In genomic region chr17:87823031-87823430, GRCm38 (mm10) we compare ENCODE assay signal across 25 mouse cellular contexts. TPM values are rescaled to one million over a fixed set of nuclear protein-coding genes. Genes with fewer than 3 reads are reported as not detected.
DNase-seq lines count a peak whose midpoint lies in the region.
"Had no signal": no experiment of that assay in that cellular context is flagged by ENCODE, and none has a peak within 500 bp of the region (broad histone marks: within the 10 kb centered on the region; RNA-seq: fewer than 3 reads in every experiment).

No protein-coding gene starts in this region.

- no peaks in the 10 kb centered on the region for H3K36me3 ChIP-seq in heart, embryonic 10.5 days
- H3K36me3 ChIP-seq: embryonic facial prominence, embryonic 13.5 days; embryonic facial prominence, embryonic 15.5 days; forebrain, embryonic 10.5 days; forebrain, embryonic 12.5 days had no signal

- H3K9me3 ChIP-seq in heart, embryonic 10.5 days, result peaks cover 7% of the 10 kb centered on the region
- H3K9me3 ChIP-seq: embryonic facial prominence, embryonic 15.5 days had no signal

- no peak overlapping the region for H3K27ac ChIP-seq in heart, embryonic 10.5 days
- H3K27ac ChIP-seq: embryonic facial prominence, embryonic 13.5 days; embryonic facial prominence, embryonic 15.5 days; forebrain, embryonic 10.5 days; forebrain, embryonic 12.5 days had no signal

- DNase-seq in heart, adult 11 months, result peak; percentile 30
- DNase-seq in heart, embryonic 10.5 days (ENCODE audit: low spot score), result no peak
- peak; percentile 29 for DNase-seq in testis, postnatal 10 days (ENCODE audit: low spot score)
- DNase-seq in testis, postnatal 14 days (ENCODE audit: low spot score), result no peak
- peak; percentile 75 for DNase-seq in ZHBTc4 (ENCODE audit: low read depth, low spot score)
- DNase-seq in thymus, adult 18-20 months, result no peak
- DNase-seq in urinary bladder, postnatal 25 days (ENCODE audit: low spot score), result no peak
- DNase-seq: adrenal gland, adult 2 months; adrenal gland, postnatal 10 days; adrenal gland, postnatal 25 days; B cell, adult 2 months; cerebellum, adult 11 months; cerebellum, adult 18-20 months; cerebellum, adult 8-10 months; cerebellum, adult 9-11 months; cerebellum, postnatal 14 days; cerebellum, postnatal 36 days; embryo, embryonic 11 days had no signal

- 72% methylated on average over 3 of the region's 3 CpGs for WGBS in heart, embryonic 10.5 days

- no peak overlapping the region for H3K4me3 ChIP-seq in heart, embryonic 10.5 days
- H3K4me3 ChIP-seq: embryonic facial prominence, embryonic 13.5 days; embryonic facial prominence, embryonic 15.5 days; erythroblast, embryonic 14.5 days; forebrain, embryonic 10.5 days; forebrain, embryonic 12.5 days had no signal

- H3K27me3 ChIP-seq in heart, embryonic 10.5 days (ENCODE audit: insufficient read depth, poor library complexity, severe bottlenecking), result peaks cover 32% of the 10 kb centered on the region
- H3K27me3 ChIP-seq: CH12.LX had no signal

- peaks cover 11% of the 10 kb centered on the region for H3K4me1 ChIP-seq in heart, embryonic 10.5 days

RNA-seq across cellular contexts. Expression of gene Kcnk12, which starts 25.2 kb away (rescaled TPM):
- 0.06 TPM in 1 of 2 replicates, not detected in the other for polyA plus RNA-seq in heart, embryonic 10.5 days (2016; fragmentation: Nextera tagmentation; extraction: Ambion mirVana)
- polyA plus RNA-seq: CD4-positive, CD25-positive, alpha-beta regulatory T cell, adult 4 months; embryonic facial prominence, embryonic 13.5 days had no signal

Comparison
In these comparisons a context has a peak if more than half of its experiments do, and no peak if none do; other contexts are left out.
1. DNase-seq: peak in heart, adult 11 months (single experiment), testis, postnatal 10 days (single experiment) and ZHBTc4 (single experiment); none in heart, embryonic 10.5 days (single experiment), testis, postnatal 14 days (single experiment), thymus, adult 18-20 months (0 of 2) and urinary bladder, postnatal 25 days (single experiment).